In genomic region chr2:143991964-143992672, GRCm38 (mm10) we compare ENCODE assay signal across 24 mouse cellular contexts. TPM values are rescaled to one million over a fixed set of nuclear protein-coding genes. Genes with fewer than 3 reads are reported as not detected.
DNase-seq lines count a peak whose midpoint lies in the region; ATAC-seq and TF ChIP-seq lines count a peak whose summit lies in the region.
"Had no signal": no experiment of that assay in that cellular context is flagged by ENCODE, and none has a peak within 500 bp of the region (broad histone marks: within the 10 kb centered on the region; RNA-seq: fewer than 3 reads in every experiment).

No protein-coding gene starts in this region.

- no peak overlapping the region for H3K27ac ChIP-seq in intestine, embryonic 15.5 days
- H3K27ac ChIP-seq in intestine, postnatal 0 days (ENCODE audit: low read depth, low read length) = no peak overlapping the region
- H3K27ac ChIP-seq in cortical plate, adult 2 months (ENCODE audit: insufficient read depth, low read length) = peak overlapping the region; percentile 25; the same call in 1 of the 2 replicates
- H3K27ac ChIP-seq: embryonic facial prominence, embryonic 13.5 days; forebrain, embryonic 10.5 days; hindbrain, embryonic 13.5 days; midbrain, embryonic 15.5 days had no signal

- no peaks in the 10 kb centered on the region for H3K9me3 ChIP-seq in intestine, embryonic 15.5 days
- H3K9me3 ChIP-seq in intestine, postnatal 0 days (ENCODE audit: control insufficient read depth) = no peaks in the 10 kb centered on the region
- H3K9me3 ChIP-seq: embryonic facial prominence, embryonic 13.5 days; forebrain, embryonic 10.5 days; hindbrain, embryonic 13.5 days; midbrain, embryonic 15.5 days had no signal

- H3K9ac ChIP-seq in intestine, embryonic 15.5 days = no peak overlapping the region
- no peak overlapping the region for H3K9ac ChIP-seq in intestine, postnatal 0 days (ENCODE audit: low read depth, low read length)
- H3K9ac ChIP-seq: embryonic facial prominence, embryonic 13.5 days; hindbrain, embryonic 13.5 days; midbrain, embryonic 15.5 days had no signal

- intact Hi-C loops in gastrocnemius, postnatal 36 days (cut with DNase I) = no loop called here

- no peaks in the 10 kb centered on the region for H3K36me3 ChIP-seq in intestine, embryonic 15.5 days
- peaks cover 13% of the 10 kb centered on the region; the same call in 1 of the 2 replicates for H3K36me3 ChIP-seq in intestine, postnatal 0 days (ENCODE audit: control insufficient read depth, insufficient read depth)
- H3K36me3 ChIP-seq: hindbrain, embryonic 13.5 days; midbrain, embryonic 15.5 days had no signal

- DNase-seq in adrenal gland, adult 8-10 months = peak; percentile 29
- no peak for DNase-seq in adrenal gland, postnatal 4 days (ENCODE audit: low spot score in 2 of 2)
- DNase-seq in CD4-positive helper T cell, adult 2 months (ENCODE audit: low read depth, low spot score) = peak; percentile 17
- no peak for DNase-seq in kidney, adult 18-20 months
- no peak for DNase-seq in gastrocnemius, postnatal 36 days
- DNase-seq: cerebellum, adult 2 months; heart, postnatal 14 days; left cerebral cortex, postnatal 4 days had no signal

- no peak overlapping the region for H3K4me2 ChIP-seq in intestine, embryonic 15.5 days (replicated peaks)
- H3K4me2 ChIP-seq in intestine, postnatal 0 days (replicated peaks; ENCODE audit: low read depth) = no peak overlapping the region
- H3K4me2 ChIP-seq: embryonic facial prominence, embryonic 13.5 days; hindbrain, embryonic 13.5 days; liver, embryonic 11.5 days; midbrain, embryonic 15.5 days had no signal

- no peak for TF ChIP-seq CTCF in intestine, postnatal 0 days (IDR thresholded peaks at IDR 0.05; ENCODE audit: low read depth)
- no peak for TF ChIP-seq CTCF in cortical plate, adult 2 months (IDR thresholded peaks at IDR 0.05; ENCODE audit: extremely low read depth, insufficient read depth, low read length)

- 85% methylated on average over 7 of the region's 7 CpGs for WGBS in intestine, embryonic 15.5 days
- WGBS in intestine, postnatal 0 days = 75% methylated on average over 7 of the region's 7 CpGs

- no peaks in the 10 kb centered on the region for H3K27me3 ChIP-seq in intestine, embryonic 15.5 days (replicated peaks)
- H3K27me3 ChIP-seq in intestine, postnatal 0 days (replicated peaks; ENCODE audit: control insufficient read depth, insufficient read depth, low read length) = no peaks in the 10 kb centered on the region
- H3K27me3 ChIP-seq: embryonic facial prominence, embryonic 13.5 days; hindbrain, embryonic 13.5 days; midbrain, embryonic 15.5 days had no signal

- no peak for TF ChIP-seq POLR2A in cortical plate, adult 2 months (IDR thresholded peaks at IDR 0.05; ENCODE audit: extremely low read depth, insufficient read depth, low read length)

- ATAC-seq in intestine, embryonic 15.5 days = peak; percentile 57; the same call in 1 of the 2 replicates
- ATAC-seq in intestine, postnatal 0 days = no peak
- ATAC-seq: midbrain, embryonic 15.5 days had no signal

- H3K4me1 ChIP-seq in intestine, embryonic 15.5 days (replicated peaks) = peaks cover 8% of the 10 kb centered on the region; the same call in 1 of the 2 replicates
- H3K4me1 ChIP-seq in intestine, postnatal 0 days (replicated peaks; ENCODE audit: control insufficient read depth, insufficient read depth, low read length) = peaks cover 12% of the 10 kb centered on the region
- H3K4me1 ChIP-seq in cortical plate, adult 2 months (ENCODE audit: control insufficient read depth, insufficient read depth, low read length) = no peaks in the 10 kb centered on the region
- H3K4me1 ChIP-seq: midbrain, embryonic 15.5 days had no signal

- no peak overlapping the region for H3K4me3 ChIP-seq in intestine, embryonic 15.5 days (replicated peaks)
- no peak overlapping the region for H3K4me3 ChIP-seq in intestine, postnatal 0 days (ENCODE audit: low read depth, low read length)
- no peak overlapping the region for H3K4me3 ChIP-seq in cortical plate, adult 2 months (ENCODE audit: insufficient read depth, low read length)
- H3K4me3 ChIP-seq: embryonic facial prominence, embryonic 13.5 days; forebrain, embryonic 10.5 days; hindbrain, embryonic 13.5 days; midbrain, embryonic 15.5 days had no signal

RNA-seq across cellular contexts. Expression of gene Rrbp1, which starts 18.9 kb away (rescaled TPM):
- 100 to 1,000 TPM; 162 to 238 (median 209) TPM for total RNA-seq in adrenal gland, adult 8-10 months (2022)
- total RNA-seq in adrenal gland, postnatal 4 days (2021) = 100 to 1,000 TPM; 228 to 233 TPM
- polyA plus RNA-seq in intestine, embryonic 15.5 days (2015; fragmentation: Nextera tagmentation; extraction: Ambion mirVana) = 103 and 125 TPM in 2 replicates
- polyA plus RNA-seq in intestine, postnatal 0 days (2015; fragmentation: Nextera tagmentation; extraction: Ambion mirVana) = 156 and 166 TPM in 2 replicates
- polyA plus RNA-seq in cortical plate, adult 2 months (2012; rRNA removed) = 55.3 and 58.0 TPM in 2 replicates
- total RNA-seq in gastrocnemius, postnatal 36 days (2021) = 10 to 100 TPM; 40.8 to 43.1 TPM

RNA-seq across cellular contexts. Expression of gene Banf2, which starts 40.7 kb away (rescaled TPM):
- not detected for total RNA-seq in adrenal gland, adult 8-10 months (2022)
- total RNA-seq in adrenal gland, postnatal 4 days (2021) = not detected
- polyA plus RNA-seq in intestine, embryonic 15.5 days (2015; fragmentation: Nextera tagmentation; extraction: Ambion mirVana) = 0.55 TPM in 1 of 2 replicates, not detected in the other
- not detected in 2 replicates for polyA plus RNA-seq in intestine, postnatal 0 days (2015; fragmentation: Nextera tagmentation; extraction: Ambion mirVana)
- not detected in 2 replicates for polyA plus RNA-seq in cortical plate, adult 2 months (2012; rRNA removed)
- total RNA-seq in gastrocnemius, postnatal 36 days (2021) = not detected
- total RNA-seq: common myeloid progenitor, adult 5-6 weeks; gastrocnemius, postnatal 4 days; heart, postnatal 14 days; layer of hippocampus, adult 8-10 months; left cerebral cortex, adult 18-20 months; left cerebral cortex, postnatal 4 days; neutrophil, adult 5-6 weeks had no signal
- polyA plus RNA-seq: cerebellum, adult 2 months; embryonic facial prominence, embryonic 13.5 days; forebrain, embryonic 10.5 days; frontal cortex, adult 2 months; hindbrain, embryonic 13.5 days; kidney, embryonic 14.5 days; liver, embryonic 11.5 days; lung, embryonic 16.5 days; midbrain, embryonic 15.5 days had no signal

Comparison
In these comparisons a context has a peak if more than half of its experiments do, and no peak if none do; other contexts are left out.
1. DNase-seq: peak in adrenal gland, adult 8-10 months (single experiment) and CD4-positive helper T cell, adult 2 months (single experiment); none in adrenal gland, postnatal 4 days (0 of 2), kidney, adult 18-20 months (single experiment) and gastrocnemius, postnatal 36 days (0 of 2).